Mouse (Mus musculus): Measurements from ENCODE around the gene Gm14288.
"Not testable (repeated sequence)": the region's sequence is repeated elsewhere in the genome, so short reads cannot be mapped to it uniquely, and the experiment has no call there.

Gm14288 gene

GRCm38 (mm10) chr2:175800993-175801392, at the start of gene Gm14288:
Gene Gm14288, minus strand, starts transcription at chr2:175801093.
- not testable (repeated sequence) for ATAC-seq (ENCODE audit: low TSS enrichment)

DNA sequence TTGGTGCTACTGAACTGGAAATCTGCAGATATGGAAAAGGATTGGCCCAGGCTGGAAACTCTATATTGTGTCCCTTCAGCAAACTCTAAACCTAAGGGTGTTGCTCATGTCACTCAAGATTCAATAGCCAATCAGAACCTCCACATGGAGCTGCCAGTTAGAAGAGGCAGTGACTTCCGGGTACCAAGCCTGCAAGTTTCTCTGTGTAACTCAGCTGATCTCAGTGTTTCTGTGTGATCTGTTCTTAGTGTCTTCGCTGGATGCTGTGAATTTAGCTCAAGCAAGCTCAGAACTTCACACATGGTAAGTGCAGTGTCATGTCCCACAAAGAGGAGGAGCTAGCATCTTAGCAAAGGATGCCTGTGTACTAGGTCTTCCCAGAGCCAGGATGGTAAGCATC, 59.7 kb downstream of the Gm14288 start, which contains the start of gene Gm2007:
Gm2007 (plus strand) TSS at position 301 of the 400 bp plus-strand sequence.
- not testable (repeated sequence) for ATAC-seq (ENCODE audit: low TSS enrichment)
